ENCODE assay signal across 8 mouse cellular contexts in genomic region chr4:111626118-111626830, GRCm38 (mm10).
DNase-seq lines count a peak whose midpoint lies in the region; ATAC-seq lines count a peak whose summit lies in the region.

No protein-coding gene starts in this region.

- no peak overlapping the region for H3K27ac ChIP-seq in embryonic facial prominence, embryonic 11.5 days (replicated peaks; ENCODE audit: low read depth, low read length)
- H3K27ac ChIP-seq in limb, embryonic 12.5 days: no peak overlapping the region
- no peak overlapping the region for H3K27ac ChIP-seq in neural tube, embryonic 11.5 days (ENCODE audit: low read depth, low read length)
- H3K27ac ChIP-seq in stomach, embryonic 15.5 days: no peak overlapping the region

- H3K4me3 ChIP-seq in embryonic facial prominence, embryonic 11.5 days (ENCODE audit: low read depth, low read length): no peak overlapping the region
- H3K4me3 ChIP-seq in limb, embryonic 12.5 days (replicated peaks): no peak overlapping the region
- H3K4me3 ChIP-seq in neural tube, embryonic 11.5 days (ENCODE audit: low read depth, low read length): no peak overlapping the region
- no peak overlapping the region for H3K4me3 ChIP-seq in stomach, embryonic 15.5 days (replicated peaks)

- H3K9ac ChIP-seq in embryonic facial prominence, embryonic 11.5 days (replicated peaks; ENCODE audit: low read length): no peak overlapping the region
- H3K9ac ChIP-seq in limb, embryonic 12.5 days (replicated peaks): no peak overlapping the region
- H3K9ac ChIP-seq in neural tube, embryonic 11.5 days (ENCODE audit: low read length): no peak overlapping the region
- no peak overlapping the region for H3K9ac ChIP-seq in stomach, embryonic 15.5 days

- H3K4me1 ChIP-seq in embryonic facial prominence, embryonic 11.5 days (ENCODE audit: control insufficient read depth, insufficient read depth, low read length): no peaks in the 10 kb centered on the region
- H3K4me1 ChIP-seq in limb, embryonic 12.5 days (replicated peaks): no peaks in the 10 kb centered on the region
- H3K4me1 ChIP-seq in neural tube, embryonic 11.5 days (ENCODE audit: control insufficient read depth, insufficient read depth, low read length): no peaks in the 10 kb centered on the region
- no peaks in the 10 kb centered on the region for H3K4me1 ChIP-seq in stomach, embryonic 15.5 days

- H3K9me3 ChIP-seq in embryonic facial prominence, embryonic 11.5 days (replicated peaks; ENCODE audit: control insufficient read depth, low read length): no peaks in the 10 kb centered on the region
- H3K9me3 ChIP-seq in limb, embryonic 12.5 days: no peaks in the 10 kb centered on the region
- no peaks in the 10 kb centered on the region for H3K9me3 ChIP-seq in neural tube, embryonic 11.5 days (ENCODE audit: control insufficient read depth, low read length)
- no peaks in the 10 kb centered on the region for H3K9me3 ChIP-seq in stomach, embryonic 15.5 days

- H3K4me2 ChIP-seq in embryonic facial prominence, embryonic 11.5 days (ENCODE audit: low read depth, low read length): no peak overlapping the region
- H3K4me2 ChIP-seq in limb, embryonic 12.5 days: no peak overlapping the region
- H3K4me2 ChIP-seq in neural tube, embryonic 11.5 days (ENCODE audit: low read depth): no peak overlapping the region
- no peak overlapping the region for H3K4me2 ChIP-seq in stomach, embryonic 15.5 days

- 38% methylated on average over 8 of the region's 8 CpGs for WGBS in embryonic facial prominence, embryonic 11.5 days
- 40% methylated on average over 8 of the region's 8 CpGs for WGBS in limb, embryonic 12.5 days
- 42% methylated on average over 8 of the region's 8 CpGs for WGBS in neural tube, embryonic 11.5 days
- 41% methylated on average over 8 of the region's 8 CpGs for WGBS in stomach, embryonic 15.5 days

- DNase-seq in 3134 (ENCODE audit: extremely low read depth, insufficient read length, low spot score): peak; percentile 16
- peak; percentile 79 for DNase-seq in adrenal gland, postnatal 25 days
- peak; percentile 80 for DNase-seq in embryonic facial prominence, embryonic 11.5 days (ENCODE audit: low spot score)
- DNase-seq in heart, adult 18-20 months: peak; percentile 42 to 78
- peak; percentile 67 for DNase-seq in kidney, adult 9 months
- DNase-seq in neural tube, embryonic 11.5 days (ENCODE audit: low spot score): peak; percentile 82

- no peaks in the 10 kb centered on the region for H3K36me3 ChIP-seq in embryonic facial prominence, embryonic 11.5 days (replicated peaks; ENCODE audit: control insufficient read depth, insufficient read depth, low read depth, low read length)
- no peaks in the 10 kb centered on the region for H3K36me3 ChIP-seq in limb, embryonic 12.5 days
- no peaks in the 10 kb centered on the region for H3K36me3 ChIP-seq in neural tube, embryonic 11.5 days (ENCODE audit: control insufficient read depth, insufficient read depth, low read length)
- no peaks in the 10 kb centered on the region for H3K36me3 ChIP-seq in stomach, embryonic 15.5 days

- H3K27me3 ChIP-seq in embryonic facial prominence, embryonic 11.5 days (ENCODE audit: control insufficient read depth, insufficient read depth, low read length): no peaks in the 10 kb centered on the region
- H3K27me3 ChIP-seq in limb, embryonic 12.5 days: no peaks in the 10 kb centered on the region
- no peaks in the 10 kb centered on the region for H3K27me3 ChIP-seq in neural tube, embryonic 11.5 days (ENCODE audit: control insufficient read depth, insufficient read depth, low read length)
- H3K27me3 ChIP-seq in stomach, embryonic 15.5 days (replicated peaks): no peaks in the 10 kb centered on the region

- peak; percentile 60; the same call in 1 of the 2 replicates for ATAC-seq in embryonic facial prominence, embryonic 11.5 days (replicated peaks; ENCODE audit: insufficient number of reproducible peaks, low FRiP score, low TSS enrichment, low read depth)
- ATAC-seq in limb, embryonic 12.5 days (ENCODE audit: insufficient number of reproducible peaks, insufficient read depth, low FRiP score, low TSS enrichment, low read depth): peak; percentile 69
- peak; percentile 81 for ATAC-seq in neural tube, embryonic 11.5 days (ENCODE audit: insufficient read depth, low FRiP score, low TSS enrichment)
- ATAC-seq in stomach, embryonic 15.5 days (ENCODE audit: insufficient read depth, low FRiP score, low read depth): 0 out of 2 replicates have a peak, but pooled peaks have one; percentile 18

Comparison
In these comparisons a context has a peak if more than half of its experiments do, and no peak if none do; other contexts are left out.
1. DNase-seq: peak in every context shown above with its lines; median percentile 82 in neural tube, embryonic 11.5 days; 80 in embryonic facial prominence, embryonic 11.5 days; 79 in adrenal gland, postnatal 25 days; 67 in kidney, adult 9 months; 60 in heart, adult 18-20 months; 16 in 3134.
2. ATAC-seq: peak in every context shown above with its lines; median percentile 81 in neural tube, embryonic 11.5 days; 69 in limb, embryonic 12.5 days; 60 in embryonic facial prominence, embryonic 11.5 days; 18 in stomach, embryonic 15.5 days.